Mouse (Mus musculus) right cerebral cortex, adult 2 months (tissue): ENCODE results near the gene Erfe.

Source experiments
- DNase-seq, 2 experiments: peaks; one replicate each; pipeline ENCODE4 v3.0.0; 2021 to 2022; ENCODE audit warnings: low spot score in 2 of 2

The Erfe gene

GRCm38 (mm10) chr1:91373414-91373835 is 7.2 kb downstream of the Erfe start:
- DNase-seq, result no peak

- peak; percentile 83 to 87 for DNase-seq
Measured at GRCm38 (mm10) chr1:91380453-91381090, 14.3 kb downstream of the Erfe start.

DNA sequence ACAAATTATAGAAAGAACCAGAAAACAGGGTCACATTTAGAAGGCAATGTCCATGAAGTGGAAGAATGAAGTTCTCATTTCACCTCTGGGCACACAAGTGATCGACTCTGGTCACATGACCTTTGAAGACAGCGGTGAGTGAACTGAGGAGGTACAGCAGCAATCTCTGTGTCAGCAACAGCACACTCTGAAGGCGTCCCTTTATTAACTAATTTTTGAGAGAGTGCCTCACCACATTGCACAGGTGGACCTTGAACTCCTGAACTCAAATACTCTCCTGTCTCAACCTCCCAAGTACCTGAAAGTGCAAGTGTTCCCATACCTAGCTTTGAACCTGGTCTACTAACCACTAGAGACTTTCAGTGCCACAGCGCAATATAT is 14.9 kb downstream of the Erfe start:
- DNase-seq, result no peak

GRCm38 (mm10) chr1:91390369-91390768 is 24.1 kb downstream of the Erfe start:
- DNase-seq, result no peak

GRCm38 (mm10) chr1:91397927-91398259 is 31.7 kb downstream of the Erfe start:
- DNase-seq, result no peak

DNA sequence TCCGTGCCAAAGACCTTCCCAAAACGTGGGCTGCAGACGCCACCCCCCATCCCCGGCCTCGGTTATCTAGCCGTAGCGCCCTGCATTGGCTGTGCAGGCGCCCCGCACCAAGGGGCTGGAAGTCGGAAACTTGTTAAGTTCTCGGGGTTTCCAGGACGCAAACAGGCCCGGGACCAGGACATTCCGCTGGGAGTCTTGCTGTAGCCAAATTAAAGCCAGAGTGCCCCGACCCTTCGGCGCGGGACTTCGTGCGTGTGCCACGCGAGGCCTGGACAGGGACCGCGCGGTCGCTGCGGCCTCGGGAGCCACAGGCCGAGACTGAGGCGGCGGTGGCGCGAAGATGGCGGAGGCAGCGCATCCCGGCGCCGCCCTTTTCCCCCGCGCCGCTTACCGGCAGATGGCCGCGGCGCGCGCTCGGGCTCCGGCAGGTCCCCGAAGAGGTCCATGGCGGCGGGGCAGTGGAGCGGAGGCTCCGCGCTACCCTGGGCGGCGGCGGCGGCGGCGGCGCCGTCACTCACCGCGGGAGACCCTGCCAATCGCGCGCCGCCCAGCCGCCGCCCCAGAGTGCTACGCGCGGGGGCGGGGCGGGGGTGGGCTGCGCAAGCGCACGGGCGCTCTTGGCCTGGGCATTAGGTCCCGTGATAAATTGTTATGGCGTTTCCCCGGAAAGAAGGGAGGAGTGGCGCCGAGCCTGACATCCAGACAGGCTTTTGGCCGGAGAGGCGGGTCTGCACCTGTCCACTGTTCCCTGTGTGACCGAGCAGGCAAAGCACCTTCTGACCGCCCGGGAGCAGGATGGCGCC is 32.2 kb downstream of the Erfe start, which contains the start of gene Ilkap:
Ilkap (minus strand) TSS at position 556 of the 803 bp plus-strand sequence.
- peak; percentile 72 to 73 for DNase-seq

DNA sequence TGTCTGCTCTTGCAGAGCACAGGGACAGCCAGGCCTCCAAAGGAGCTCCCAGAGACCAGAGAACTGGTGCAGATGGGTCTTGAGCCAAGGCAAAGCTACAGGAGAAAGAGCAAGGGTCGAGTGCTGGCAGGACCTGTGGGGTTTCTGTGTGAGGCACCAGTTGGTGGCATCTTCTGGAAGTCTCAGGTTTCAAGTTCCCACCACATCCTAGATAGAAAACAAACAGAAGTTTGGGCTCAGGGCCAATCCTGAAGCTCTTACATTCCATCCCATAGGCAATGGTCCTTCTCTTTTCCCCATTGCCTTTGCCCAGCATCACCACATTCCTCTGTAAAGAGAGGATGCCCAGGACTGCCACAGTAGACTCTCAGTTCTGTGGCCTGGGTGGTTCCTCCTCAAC is 38.7 kb downstream of the Erfe start:
- DNase-seq, result no peak

GRCm38 (mm10) chr1:91405406-91406169 is 39.4 kb downstream of the Erfe start:
- no peak for DNase-seq

- no peak for DNase-seq
Measured at GRCm38 (mm10) chr1:91407819-91408218, 41.6 kb downstream of the Erfe start.

GRCm38 (mm10) chr1:91411631-91412285 is 45.5 kb downstream of the Erfe start:
- no peak for DNase-seq

- no peak for DNase-seq
Measured at GRCm38 (mm10) chr1:91412286-91413029, 46.2 kb downstream of the Erfe start.

DNA sequence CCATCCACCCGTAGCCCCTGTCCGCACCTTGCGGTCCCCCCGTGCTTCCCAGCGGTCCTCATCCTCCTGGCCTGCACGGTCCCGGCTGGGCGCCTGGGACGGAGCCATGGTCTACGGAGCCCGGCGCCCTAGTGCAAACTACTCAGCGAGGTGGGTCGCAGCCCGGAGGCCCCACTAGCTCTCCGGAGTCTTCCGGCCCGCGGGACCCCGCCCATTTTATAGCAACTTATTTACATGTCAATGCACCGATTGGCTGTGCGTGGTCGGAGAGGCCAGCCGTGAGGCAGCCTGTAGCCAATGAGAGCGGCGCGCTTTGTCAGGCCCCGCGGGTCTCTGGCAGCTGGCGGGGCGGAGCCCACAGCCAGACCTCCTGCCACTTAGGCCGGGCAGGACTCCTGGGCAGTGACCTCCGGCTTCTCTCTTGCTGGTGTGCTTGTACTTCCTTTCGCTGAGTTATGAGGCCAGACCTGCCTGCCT is 46.8 kb downstream of the Erfe start:
- peak; percentile 88 to 92 for DNase-seq

DNA sequence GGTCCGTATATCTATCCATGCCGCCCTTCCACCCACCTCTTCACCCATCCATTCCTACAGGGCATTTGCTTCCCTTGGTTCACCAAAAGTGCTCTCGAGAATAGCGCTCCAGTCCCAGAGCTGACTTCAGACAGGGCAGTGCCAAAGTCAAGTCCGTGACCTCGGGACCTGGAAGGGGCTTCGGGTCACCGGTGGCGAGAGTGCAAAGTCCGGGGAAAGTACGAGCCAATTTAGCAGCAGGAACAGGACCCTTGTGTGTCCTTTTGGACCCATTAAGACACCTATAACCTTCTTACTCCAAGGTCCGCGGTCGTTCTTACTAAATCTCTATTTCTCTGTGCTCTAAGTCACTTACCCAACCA is 47.3 kb downstream of the Erfe start:
- DNase-seq, result no peak

- peak in 1 of 2 experiments; percentile 70 for DNase-seq
Measured at GRCm38 (mm10) chr1:91413898-91414594, 47.8 kb downstream of the Erfe start, which contains the start of gene Hes6. TSS of gene Hes6 (minus strand) at chr1:91414038.

GRCm38 (mm10) chr1:91414903-91415302 is 48.7 kb downstream of the Erfe start:
- DNase-seq, result no peak

- DNase-seq, result no peak
Measured at GRCm38 (mm10) chr1:91415311-91415710, 49.1 kb downstream of the Erfe start.

DNA sequence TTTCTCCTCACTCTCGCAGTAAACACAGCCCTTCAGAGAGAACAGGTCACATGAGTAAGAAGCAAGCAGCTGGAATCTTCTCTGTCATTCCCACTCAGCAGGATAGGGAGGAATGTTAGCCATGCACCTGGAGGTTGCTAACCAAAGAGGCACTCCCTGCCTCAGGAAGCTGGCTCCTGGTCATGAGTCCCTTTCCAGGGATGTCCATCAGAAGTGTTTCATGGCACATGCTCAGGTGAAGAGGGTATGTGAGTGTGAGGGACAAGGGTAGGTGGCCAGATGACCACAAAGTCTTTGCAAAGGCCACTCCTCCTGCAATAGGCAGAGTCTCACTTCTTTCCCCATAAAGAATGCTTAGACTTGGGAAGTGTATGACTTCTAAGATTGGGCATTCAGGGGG is 51.8 kb downstream of the Erfe start:
- no peak for DNase-seq

- DNase-seq, result no peak
Measured at GRCm38 (mm10) chr1:91419862-91420600, 53.8 kb downstream of the Erfe start.

GRCm38 (mm10) chr1:91420601-91421065 is 54.4 kb downstream of the Erfe start:
- DNase-seq, result no peak
